Mouse (Mus musculus) kidney, adult 10 weeks (tissue): ENCODE results near the gene Pnpla8. TPM values are rescaled to one million over a fixed set of nuclear protein-coding genes. Genes with fewer than 3 reads are reported as not detected.

ENCODE experiments used
- polyA plus RNA-seq: library from polyadenylated mRNA; stranded (reverse); fragments of 350-450 nt; fragmentation: Illumina TruSeq; extraction: RNeasy Lipid Tissue Mini Kit (QIAGEN cat#74804); gene quantifications from one replicate; pipeline ENCODE4 v1.2.3, GENCODE M21; 2014; ENCODE audit warnings: low read depth, low replicate concordance

Pnpla8 gene
- 314 TPM for polyA plus RNA-seq

GRCm38 (mm10) chr12:44221070-44221469, at the start of gene Pnpla8:
Gene Pnpla8 (plus strand): TSS chr12:44221370.

GRCm38 (mm10) chr12:44209824-44210752, 11.1 kb upstream of the Pnpla8 start, which contains the start of gene Dnajb9:
Gene Dnajb9 (minus strand): TSS chr12:44210326.

GRCm38 (mm10) chr12:44328381-44329315, 107.5 kb downstream of the Pnpla8 start, which contains the start of gene Nrcam:
Gene Nrcam (plus strand): TSS chr12:44328885.

Other genes starting within 250 kb of the Pnpla8 start
- gene Dnajb9, start 11.0 kb upstream of the Pnpla8 start, polyA plus RNA-seq: 217 TPM
- gene Nrcam, start 107.5 kb downstream of the Pnpla8 start, polyA plus RNA-seq: 2.5 TPM